Mouse (Mus musculus) thymus, adult 2 months (tissue): ENCODE measurements around the gene Xirp1.

Experiments used
- CTCF ChIP-seq: fragments of 200-500 bp; IDR thresholded peaks from 2 replicates; pipeline ENCODE4 v1.5.1; 2012; ENCODE audit warnings: mild to moderate bottlenecking, control low read depth, low read length, moderate library complexity, borderline replicate concordance; ENCODE audit not compliant: control insufficient read depth, poor library complexity, insufficient read depth; ENCODE audit errors: extremely low read depth
- POLR2A ChIP-seq: fragments of 200-500 bp; IDR thresholded peaks from 2 replicates; pipeline ENCODE4 v1.6.1; 2012; ENCODE audit warnings: mild to moderate bottlenecking, low read length, control low read depth, moderate library complexity; ENCODE audit not compliant: control insufficient read depth, poor library complexity, insufficient read depth; ENCODE audit errors: extremely low read depth

GRCm38 (mm10) chr9:120049407-120049806 lies 26.0 kb upstream of the Xirp1 start:
- TF ChIP-seq POLR2A = no peak
- no peak for TF ChIP-seq CTCF
